Mouse (Mus musculus) embryo, embryonic 10.5 days (tissue): ENCODE data around the gene Tcap.

ENCODE experiments used
- DNase-seq: peaks from one replicate; pipeline ENCODE4 v3.0.0-alpha.2; 2015; ENCODE audit warnings: low spot score

The Tcap gene

DNA sequence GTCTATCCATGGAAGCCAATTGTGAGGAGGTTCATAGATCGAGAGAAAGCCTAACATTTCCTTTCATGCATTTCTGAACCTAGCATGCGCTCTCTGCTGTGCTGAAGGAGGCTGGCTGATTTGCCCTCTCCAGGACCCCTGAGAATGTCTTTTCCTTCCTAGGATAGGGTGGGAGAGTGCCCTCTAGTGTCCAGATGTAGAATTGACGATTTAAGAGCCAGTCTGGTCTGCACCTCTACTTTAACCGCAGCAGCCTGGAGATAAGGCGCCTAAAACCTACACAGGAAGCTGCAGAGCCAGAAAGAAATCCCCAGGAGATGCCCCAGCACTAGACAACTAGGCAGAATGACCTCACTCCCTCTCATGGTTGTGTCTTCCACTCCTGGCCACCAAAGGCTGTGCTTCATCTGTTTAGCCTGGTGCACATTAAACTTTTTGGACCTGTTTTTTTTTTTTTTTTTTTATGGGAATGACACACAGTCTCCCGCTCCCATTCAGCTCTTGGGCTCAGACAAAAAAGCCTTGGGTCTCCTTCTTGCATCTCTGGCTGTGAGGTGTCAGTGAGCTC is 27.8 kb upstream of the Tcap start:
- DNase-seq: peak; percentile 92

DNA sequence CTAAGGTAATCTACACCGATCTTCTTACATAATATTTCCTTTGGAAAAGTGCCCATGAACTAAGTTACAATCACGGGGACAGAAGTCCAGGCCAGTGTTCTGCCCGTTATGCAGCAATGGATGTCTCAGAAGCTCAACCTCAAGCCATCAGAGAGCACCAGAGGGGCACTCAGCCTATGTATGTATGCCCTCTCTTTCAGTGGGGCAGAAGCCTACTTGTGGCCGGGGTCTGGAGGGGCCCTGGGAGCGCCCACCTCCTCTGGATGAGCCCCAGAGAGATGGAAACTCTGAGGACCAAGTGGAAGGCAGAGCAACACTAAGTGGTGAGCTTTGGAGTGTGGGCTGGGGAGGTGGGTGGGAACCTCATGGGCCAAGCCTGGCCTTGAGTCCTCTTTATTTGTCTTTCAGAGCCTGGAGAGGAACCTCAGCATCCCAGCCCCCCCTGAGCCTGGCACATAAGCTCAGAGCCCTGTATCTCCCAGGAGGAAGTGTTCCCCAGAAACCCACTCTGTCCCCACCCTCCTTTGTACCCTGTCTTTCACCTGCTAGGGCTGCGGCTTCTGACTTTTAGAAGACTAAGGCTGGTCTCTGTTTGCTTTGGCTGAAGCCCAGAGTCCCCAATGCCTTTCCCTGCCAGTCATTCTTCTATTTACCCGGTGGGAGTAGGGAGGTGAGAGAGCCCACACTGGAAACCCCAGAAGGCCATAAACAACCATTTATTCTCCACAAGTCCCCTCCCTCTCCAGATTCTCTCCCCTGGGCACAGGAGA is 26.8 kb upstream of the Tcap start:
- DNase-seq: no peak

DNA sequence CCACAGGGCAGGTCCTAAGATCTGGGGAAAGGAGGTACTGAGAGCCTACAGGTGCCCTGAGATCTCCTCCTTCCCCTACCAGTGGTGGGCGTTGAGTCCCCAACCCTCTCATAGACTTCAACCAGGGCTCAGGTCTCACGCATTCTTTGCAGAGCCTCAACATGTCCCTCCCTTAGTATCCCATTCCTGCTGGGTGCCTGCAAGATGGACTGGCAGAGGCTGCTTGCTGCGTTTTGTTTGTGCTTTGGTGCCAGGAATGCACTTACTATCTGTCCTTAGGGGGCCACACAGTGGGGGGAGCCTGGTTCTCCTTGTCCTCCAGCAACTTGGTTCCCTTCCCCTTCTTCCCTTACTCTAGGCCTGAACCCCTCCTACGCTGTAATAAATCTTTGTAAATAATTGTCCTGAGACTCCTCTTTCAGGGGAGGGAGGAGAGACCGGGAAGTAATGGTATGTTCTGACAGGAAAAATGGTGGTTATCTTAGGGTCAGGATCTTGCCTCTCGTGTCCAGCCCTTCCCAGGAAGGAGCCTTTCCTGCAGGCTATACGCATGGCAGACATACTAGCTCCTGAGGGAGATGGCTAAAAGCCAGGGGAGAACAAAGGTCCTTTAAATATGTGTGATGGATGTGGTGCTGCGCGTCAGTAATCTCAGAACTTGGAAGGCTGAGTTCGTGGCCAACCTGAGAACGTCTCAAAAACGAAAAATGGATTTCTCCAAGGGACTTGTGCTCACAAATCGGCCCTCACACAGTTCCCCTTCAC is 26.0 kb upstream of the Tcap start:
- DNase-seq: no peak

DNA sequence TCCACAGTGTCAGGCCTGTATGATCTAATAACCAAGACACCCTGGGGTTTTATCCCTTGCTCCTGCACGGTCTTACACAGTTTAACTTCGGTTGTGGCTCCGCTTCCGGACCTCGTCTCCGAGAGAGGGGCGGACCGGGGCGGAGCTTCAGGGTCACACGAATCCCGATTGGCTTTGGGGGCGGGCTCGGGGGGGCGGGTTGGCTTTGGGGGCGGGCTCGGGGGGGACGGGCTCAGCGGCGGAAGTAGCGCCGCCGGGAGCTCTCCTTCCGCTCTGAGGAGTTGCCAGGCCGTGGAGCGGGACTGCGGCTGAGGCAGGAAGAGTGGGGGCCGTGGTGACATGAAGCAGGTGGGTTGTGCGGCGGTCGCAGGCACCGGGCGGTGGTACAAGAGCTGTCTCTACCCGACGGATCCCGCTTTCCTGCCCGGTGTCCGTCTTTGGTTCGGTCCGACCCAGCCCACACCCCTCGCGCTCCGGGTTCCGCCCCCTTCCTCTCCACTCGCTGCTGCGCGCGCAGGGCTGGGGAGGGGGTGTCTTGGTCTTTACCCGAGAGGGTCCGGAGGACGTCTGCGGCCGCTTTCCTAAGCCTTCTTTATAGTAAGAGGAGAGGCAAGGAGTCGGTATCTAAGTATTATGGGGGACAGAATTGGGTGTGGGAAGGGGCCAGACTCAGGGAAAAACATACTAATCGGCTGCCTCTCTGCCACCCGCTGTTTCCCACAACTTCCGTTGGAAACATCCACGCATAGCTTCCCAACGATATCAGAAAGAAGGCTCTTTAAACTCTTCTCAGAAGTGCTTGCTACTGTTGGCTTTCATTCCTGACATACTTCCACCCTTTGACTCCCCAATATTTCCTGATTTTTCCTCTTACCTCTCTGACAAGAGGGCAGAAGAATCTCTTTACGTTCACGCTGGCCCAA is 25.2 kb upstream of the Tcap start, which contains the start of gene Stard3:
Gene Stard3 (plus strand): TSS at position 208 of the 923 bp plus-strand sequence.
- DNase-seq: peak; percentile 95

DNA sequence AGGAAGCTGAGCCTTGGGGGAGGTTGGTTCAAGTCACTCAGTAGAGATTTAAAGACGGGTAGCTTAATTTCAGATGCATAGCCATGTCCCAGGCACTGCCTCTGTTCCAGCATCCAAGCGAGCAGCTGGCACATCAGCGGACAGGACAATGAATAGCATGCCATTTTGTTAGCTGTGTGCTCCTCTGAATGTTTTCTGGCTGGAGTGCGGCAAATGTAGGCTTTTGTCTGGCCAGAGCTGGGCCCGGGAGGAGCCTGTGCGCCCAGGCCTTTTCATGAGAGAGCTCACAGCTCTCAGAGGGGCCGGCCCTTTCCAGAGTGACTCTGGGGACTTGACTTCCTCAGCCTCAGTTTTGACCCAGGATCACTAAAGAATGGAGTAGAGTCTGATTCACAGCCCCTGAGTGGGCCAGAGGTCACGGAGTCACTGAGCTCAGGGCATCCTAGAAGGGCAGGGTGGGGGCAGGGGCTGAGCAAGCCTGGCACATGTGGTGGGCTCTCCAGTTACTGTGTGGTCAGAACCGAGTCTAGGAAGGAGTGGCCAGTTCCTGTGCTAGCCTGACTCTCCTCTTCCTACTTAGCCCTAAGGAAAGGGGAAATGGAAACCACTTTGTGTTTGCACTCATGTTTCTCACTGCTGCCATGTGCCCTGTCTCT is 22.6 kb upstream of the Tcap start:
- DNase-seq: peak; percentile 57

DNA sequence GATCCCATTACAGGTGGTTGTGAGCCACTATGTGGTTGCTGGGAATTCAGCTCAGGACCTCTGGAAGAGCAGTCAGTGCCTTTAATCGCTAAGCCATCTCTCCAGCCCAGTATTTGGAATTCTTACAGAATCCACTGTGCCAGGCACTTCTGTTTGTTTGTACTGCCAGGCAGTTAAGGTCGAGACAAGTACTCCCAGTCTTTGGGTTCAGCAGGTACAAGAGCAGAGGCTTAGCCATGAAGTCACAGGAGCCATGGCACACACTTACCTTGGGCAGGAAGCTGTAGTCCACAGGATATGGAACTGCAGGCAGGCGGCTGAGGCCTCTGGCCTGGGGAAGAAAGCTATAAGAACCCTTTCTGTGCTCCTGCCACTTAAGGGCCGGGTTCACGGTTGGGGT is 19.8 kb upstream of the Tcap start:
- DNase-seq: no peak

DNA sequence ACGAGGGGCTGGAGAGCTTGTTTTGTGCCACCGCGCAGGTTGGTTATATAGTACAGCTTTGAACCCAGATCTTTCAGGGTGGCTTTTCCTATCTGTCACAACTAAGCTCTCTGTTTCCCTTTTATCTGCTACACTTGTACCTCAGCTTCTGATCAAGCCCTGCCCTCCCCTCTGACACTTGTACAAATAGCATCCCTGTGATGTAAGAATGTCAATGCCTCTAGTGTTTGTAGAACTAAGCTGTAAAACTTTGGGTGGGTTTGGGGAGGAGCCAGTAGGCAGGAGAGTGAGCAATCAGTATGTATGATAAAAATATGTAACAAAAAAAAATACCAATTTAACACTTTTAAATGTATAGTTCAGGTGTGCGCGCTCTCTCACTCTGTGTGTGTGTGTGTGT is 19.2 kb upstream of the Tcap start:
- DNase-seq: no peak

DNA sequence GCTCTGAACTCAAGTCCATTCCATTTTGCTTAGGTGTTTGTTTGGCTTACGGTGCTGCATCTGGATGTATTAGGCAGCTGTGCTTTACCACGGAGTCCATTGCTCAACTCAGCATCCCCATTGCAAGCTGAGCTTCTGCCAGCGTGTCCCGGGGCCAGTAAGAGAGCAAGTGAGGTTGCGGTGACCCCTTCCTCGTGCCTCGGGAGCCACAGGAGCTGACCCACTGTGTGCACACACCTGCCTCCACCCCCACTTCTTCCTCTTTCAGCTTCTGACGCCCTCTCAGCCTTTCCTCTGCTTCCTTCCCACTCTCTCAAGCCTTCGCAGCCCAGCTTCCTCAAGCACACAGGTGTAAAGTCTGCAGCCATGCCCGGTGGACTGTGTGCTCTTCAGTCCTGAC is 17.3 kb upstream of the Tcap start:
- DNase-seq: no peak

DNA sequence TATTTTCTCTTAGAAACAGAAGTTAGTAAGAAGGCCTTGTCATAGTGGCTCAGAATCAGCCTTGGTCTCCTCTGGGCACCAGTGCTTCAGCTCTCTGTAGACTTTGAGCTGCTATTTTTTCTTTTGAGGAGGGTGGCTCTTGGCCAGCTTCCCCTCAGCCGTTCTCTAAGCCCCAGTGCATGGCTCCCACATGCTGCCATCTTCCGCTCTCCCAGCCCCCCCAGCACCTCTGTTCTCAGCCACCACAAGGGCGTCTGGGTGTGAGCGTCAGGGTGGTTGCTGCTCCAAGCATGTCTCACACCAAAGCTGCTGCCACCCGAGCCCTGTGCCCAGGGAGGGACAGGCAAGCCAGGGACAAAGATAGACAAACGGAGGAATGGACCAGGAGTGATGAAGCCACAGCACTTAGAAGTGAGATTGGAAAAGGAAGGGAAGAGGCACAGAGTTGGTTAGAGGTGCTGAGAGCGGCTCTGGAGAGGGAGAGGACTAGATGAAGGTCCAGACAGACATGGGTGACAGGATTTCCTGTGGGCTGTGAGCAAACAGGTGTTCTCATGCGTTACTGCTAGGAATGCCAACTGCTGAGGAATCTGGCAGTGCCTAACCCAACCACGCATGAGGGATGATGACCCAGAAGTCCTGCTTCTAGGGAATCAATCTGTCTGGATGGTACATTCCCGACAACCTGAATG is 16.3 kb upstream of the Tcap start:
- no peak for DNase-seq

DNA sequence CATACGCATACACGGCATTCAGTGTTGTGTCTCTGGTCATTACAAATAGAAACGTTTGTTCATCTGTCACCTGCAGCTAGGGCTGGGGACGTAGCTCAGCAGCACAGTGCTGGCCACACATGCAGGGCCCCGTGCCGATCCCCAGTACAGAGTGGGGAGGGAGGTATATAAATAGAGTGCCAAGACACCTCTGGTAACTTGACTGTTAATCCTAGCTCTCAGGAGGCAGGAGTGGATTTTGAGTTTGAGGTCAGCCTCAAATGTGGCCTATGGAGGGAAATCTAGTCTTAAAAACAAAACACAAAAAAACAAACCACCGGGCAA is 15.8 kb upstream of the Tcap start:
- DNase-seq: no peak

DNA sequence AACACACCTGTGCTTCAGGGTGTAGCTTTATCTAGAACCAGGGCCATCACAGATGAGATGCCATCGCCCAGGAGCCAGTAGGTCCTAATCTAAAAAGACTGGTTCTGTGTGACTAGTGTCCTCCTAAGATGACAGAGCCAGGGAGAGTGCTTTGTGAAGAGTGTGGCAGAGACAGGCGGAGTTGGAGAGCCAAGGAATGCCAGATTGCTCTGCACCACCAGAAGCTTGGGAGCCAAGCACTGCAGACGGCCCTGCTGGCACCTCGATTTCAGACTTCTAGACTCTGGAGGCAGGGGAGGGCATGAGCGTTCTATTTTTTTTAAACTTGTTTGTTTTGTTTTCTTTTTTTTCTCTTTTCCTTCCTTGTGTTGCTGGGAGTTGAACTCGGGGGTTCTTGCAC is 14.3 kb upstream of the Tcap start:
- no peak for DNase-seq

DNA sequence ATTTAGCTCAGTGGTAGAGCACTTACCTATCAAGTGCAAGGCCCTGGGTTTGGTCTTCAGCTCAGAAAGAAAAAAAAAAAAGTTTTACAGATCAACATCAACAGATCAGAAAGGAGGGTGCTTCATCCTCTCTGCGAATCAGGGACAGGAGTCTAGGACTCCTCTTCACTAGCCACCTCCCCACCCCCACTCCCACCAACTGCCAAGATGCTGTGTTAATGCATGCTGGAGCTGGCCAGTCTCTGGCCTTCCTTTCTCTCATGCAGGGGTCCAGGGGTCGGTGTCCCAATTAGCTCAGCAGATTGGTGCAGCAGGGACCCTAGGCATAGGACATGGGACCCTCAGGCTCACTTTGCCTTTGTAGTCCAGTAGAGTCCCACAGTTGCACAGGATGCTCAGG is 13.0 kb upstream of the Tcap start:
- no peak for DNase-seq

DNA sequence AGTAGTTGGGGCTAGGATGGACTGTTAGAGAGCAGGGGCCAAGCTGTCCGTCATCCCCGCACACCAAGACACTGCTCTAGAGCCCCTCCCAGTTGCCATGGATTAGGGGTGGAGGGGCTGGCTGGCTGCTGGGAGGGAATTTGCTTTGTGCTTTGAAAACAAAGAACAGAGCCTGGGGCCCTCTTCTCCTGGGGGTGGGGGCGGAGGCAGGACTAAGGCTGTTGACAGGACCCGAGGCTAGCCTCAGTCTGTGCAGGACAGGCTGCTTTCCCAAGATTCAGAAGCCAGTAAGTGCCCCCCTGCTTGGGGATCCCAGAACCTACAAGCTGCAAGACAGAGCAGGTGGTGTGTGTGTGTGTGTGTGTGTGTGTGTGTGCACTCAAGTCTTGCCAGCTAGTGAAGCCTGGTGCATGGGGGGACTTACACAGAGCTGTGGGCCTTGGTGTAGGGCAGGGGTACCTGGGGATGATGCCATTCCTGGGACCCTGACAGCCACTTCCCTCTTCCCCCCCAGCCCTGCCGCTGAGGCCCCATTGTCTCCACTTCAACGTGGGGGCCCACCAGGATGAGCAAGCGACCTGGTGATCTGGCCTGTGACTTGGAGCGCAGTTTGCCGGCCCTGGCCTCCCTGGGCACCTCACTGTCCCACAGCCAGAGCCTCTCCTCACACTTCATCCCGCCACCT is 11.9 kb upstream of the Tcap start:
- peak; percentile 70 for DNase-seq

DNA sequence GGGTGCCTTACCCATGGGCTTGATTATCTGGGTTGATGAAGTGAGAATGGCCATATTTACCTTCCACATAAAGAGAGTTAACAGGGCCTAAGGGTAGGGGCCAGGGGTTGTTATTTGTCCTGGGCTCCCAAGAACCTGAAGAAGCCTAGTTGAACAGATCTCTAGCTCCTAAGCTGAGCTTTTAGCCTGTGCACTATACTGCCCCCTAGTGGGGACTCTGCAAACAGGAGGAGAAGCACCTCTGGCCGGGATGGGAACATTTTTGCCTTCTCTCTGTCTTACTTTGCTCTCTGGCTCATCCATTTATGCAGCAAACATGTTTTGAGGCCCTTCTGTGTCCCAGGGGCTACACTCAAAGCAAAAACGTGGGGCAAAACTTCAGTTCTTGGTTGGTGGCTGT is 11.2 kb upstream of the Tcap start:
- DNase-seq: peak; percentile 86

DNA sequence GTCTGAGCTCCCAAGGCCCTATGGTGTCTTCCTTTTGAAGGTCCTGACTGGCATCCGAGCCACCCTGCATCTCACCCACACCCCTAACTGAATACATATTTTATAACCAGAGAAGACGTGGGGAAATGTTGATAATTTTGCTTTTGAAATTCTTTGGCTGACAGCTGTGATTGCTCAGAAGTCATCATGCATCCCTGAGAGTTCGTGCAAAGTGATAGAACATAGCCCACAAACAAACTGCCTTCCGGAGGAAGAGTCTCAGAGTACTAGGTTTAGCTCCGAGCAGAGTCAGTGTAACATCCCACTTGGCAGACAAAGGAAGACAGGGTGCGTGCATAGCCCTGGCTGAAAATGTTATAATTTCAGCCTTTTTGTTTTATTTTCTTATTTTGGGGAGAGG is 10.4 kb upstream of the Tcap start:
- no peak for DNase-seq

DNA sequence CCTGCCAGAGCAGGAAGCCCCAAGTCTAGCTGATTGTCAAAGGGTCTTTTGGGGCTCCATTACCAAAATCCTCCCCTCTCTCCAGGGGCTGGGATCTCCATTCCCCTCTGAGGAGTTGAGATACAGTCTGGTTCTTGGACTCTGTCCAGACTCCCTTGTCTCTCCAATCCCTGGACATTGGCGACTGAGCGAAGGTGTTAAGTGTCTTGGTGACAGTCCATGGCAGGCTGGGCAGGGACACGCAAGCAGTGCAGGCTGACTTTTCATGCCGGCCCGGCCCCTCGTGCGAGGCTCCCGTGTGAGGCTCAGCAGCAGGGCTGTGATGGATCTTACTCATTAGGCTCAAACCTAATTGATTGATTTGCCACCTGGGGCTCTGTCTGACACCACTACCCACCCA is 9.3 kb upstream of the Tcap start:
- no peak for DNase-seq

DNA sequence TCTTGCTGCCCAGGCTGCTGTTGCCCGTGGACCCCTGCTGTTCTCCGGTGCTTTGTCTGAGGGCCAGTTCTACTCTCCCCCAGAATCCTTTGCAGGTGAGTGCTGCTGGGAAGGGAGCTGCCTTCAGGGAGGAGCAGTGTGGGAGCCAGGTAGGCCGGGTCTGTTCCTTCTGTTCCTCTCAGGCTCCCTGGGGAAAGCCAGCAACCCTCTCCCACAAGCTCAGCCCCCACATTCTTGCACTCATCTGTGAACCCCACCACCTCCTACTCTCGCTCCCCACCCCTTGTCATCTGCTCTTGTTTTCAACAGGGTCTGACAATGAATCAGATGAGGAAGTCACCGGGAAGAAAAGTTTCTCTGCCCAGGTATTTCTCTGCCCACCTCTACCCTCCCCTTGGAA is 6.9 kb upstream of the Tcap start:
- DNase-seq: no peak

DNA sequence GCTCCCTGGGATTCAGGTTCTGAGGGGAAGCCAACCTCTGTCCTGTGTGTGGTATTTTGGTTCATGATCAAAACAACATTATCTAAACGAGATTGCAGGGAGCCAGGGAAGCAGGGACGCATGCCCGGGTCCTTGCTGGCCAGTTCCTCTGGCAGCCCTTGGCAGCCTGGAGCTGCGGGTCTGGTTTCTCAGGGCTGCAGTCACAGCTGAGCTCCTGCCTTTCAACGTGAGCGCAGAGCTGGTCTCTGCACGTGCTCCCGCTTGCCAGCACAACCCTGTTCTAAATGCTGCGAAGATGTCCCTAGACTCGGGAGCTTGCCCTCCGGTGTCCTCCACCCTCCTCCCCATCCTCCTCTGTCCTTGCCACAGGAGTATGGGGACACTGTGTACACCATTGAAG is 5.8 kb upstream of the Tcap start:
- no peak for DNase-seq

DNA sequence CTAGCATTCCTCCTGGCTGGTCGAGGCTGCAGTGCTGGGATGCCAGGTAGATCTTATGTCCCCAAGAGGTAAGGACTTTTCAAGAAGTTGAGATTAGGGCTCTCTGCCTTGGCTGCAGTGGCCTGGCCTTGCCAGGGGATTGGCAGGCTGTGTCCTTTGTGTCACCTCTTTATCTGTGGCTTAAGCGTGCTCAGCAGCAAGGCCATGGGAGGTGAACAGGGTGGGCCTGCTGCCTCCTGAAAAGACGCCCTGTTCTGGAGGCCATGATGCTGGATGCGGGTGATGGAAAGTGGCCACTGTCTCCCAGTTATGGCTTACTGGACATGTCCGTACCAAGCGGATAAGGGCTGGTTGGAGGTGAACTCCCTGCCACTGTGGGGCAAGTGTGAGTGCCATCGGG is 4.2 kb upstream of the Tcap start:
- DNase-seq: no peak

DNA sequence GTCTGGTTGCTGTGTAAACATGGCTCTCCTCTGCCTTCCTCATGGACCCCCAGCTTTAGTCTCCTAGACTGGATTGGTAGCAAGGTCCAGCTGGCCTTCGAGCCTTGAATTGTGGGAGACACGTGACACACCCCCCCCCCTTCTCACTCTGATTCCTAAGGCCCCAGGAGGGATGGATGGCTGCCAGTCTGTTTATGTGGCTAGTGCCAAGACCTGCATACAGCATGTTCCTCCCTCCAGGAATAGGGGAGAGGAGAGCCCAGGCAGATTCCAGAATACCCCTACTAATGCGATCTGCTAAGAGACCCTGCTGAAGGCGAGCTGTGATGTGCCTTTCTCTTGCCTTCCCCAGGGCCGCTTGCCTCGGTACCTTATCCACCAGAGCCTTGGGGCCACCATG is 3.5 kb upstream of the Tcap start:
- no peak for DNase-seq

DNA sequence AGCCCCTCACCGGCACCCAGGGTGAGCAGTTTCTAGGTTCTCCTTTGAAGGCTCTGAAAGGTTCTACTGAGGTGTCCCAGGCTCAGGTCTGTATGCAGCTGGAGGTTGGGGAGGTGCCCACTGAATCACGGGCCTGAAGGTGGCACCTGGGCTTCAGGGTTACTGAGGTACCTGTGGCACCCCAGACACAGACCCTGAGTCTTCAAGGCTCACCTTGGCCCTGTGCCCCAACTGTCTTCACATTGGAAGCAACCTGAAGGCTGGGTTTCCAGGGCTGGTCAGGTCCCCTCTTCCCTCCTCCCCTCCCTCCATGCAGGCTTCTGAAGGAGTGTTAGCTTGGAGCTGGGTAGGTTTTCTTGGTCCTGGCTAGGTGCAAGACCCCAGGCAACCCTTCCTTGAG is 2.0 kb upstream of the Tcap start:
- DNase-seq: no peak
